Mouse (Mus musculus): Measurements from ENCODE around the gene Ipo13.

DNA sequence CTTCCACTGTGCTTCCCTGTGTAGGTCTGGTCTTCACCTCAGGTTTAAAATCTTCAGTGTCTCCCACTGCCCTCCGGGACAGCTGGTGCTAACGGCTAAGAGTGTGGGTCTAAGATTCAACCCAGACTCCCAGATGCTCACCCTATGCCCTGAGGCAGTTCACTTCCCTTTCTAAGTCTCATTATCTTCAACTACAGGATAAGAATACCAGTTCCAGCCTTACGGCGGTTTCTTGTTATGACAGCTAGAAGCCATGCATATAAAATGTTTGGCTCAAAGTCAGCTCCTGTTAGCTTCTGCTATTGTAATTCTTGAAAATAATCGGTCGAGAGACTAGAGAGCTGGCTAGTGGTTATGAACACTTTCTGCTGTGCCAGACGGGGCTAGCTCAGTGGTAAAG lies 32.7 kb upstream of the Ipo13 start:
- no peak for TF ChIP-seq GATA1 (IDR thresholded peaks at IDR 0.05; ENCODE audit: borderline replicate concordance, low read length)
- no peak for TF ChIP-seq FLI1 (IDR thresholded peaks at IDR 0.05; ENCODE audit: low read length)
